Mouse (Mus musculus): ENCODE data around the gene Stk38. TPM values are rescaled to one million over a fixed set of nuclear protein-coding genes. Genes with fewer than 3 reads are reported as not detected.

Stk38 gene
- total and polyA plus RNA-seq, 3 experiments = 14.4 to 290 (median 49.3) TPM

GRCm38 (mm10) chr17:29000465-29000864, 7.3 kb downstream of the Stk38 start:
- Histone ChIP-seq H3K79me2 (ENCODE audit: control insufficient read depth, insufficient read depth, low read length, poor library complexity) (peaks cover 11% of the 10 kb centered on the region), H3K36me3 (ENCODE audit: control insufficient read depth in 1 of 2, insufficient read depth in 2 of 2, low read length in 2 of 2) (peaks cover 6 to 17% of the 10 kb centered on the region in 2 experiments), H3K9me3 (replicated peaks; ENCODE audit: insufficient read depth, low read length) (no peaks in the 10 kb centered on the region), H3K4me1 (ENCODE audit: control insufficient read depth in 1 of 2, insufficient read depth in 2 of 2, low read length in 2 of 2) (peaks cover 5 to 12% of the 10 kb centered on the region in 2 experiments), H3K27ac (ENCODE audit: control insufficient read depth, low read depth, low read length) (no peak overlapping the region), H3K9ac (ENCODE audit: control insufficient read depth, low read depth, low read length, poor library complexity, severe bottlenecking) (no peak overlapping the region), H3K4me3 (ENCODE audit: control insufficient read depth in 1 of 2, insufficient read depth in 1 of 2, low read depth in 2 of 2, low read length in 2 of 2) (no peak overlapping the region), H3K27me3 (ENCODE audit: control insufficient read depth in 1 of 2, insufficient read depth in 2 of 2, low read length in 2 of 2) (no peaks in the 10 kb centered on the region)
- no peak for DNase-seq (ENCODE audit: low read depth, low spot score)
- TF ChIP-seq TAL1 (IDR thresholded peaks at IDR 0.05; ENCODE audit: low read length) = no peak
- TF ChIP-seq POLR2AphosphoS5 (IDR thresholded peaks at IDR 0.05; ENCODE audit: borderline replicate concordance, low read depth, low read length) = no peak
- TF ChIP-seq JUND (IDR thresholded peaks at IDR 0.05; ENCODE audit: low read depth, low read length) = no peak
- no peak for TF ChIP-seq HCFC1 (IDR thresholded peaks at IDR 0.05; ENCODE audit: low read depth, low read length)
- TF ChIP-seq SMC3 (IDR thresholded peaks at IDR 0.05; ENCODE audit: low read depth, low read length) = no peak
- TF ChIP-seq MXI1 (IDR thresholded peaks at IDR 0.05; ENCODE audit: low read depth, low read length) = no peak
- no peak for TF ChIP-seq EP300 (IDR thresholded peaks at IDR 0.05; ENCODE audit: low read depth in 1 of 2, low read length in 2 of 2)
- no peak for TF ChIP-seq MAZ (IDR thresholded peaks at IDR 0.05; ENCODE audit: low read depth, low read length)
- TF ChIP-seq RAD21 (IDR thresholded peaks at IDR 0.05; ENCODE audit: low read depth, low read length) = no peak
- TF ChIP-seq CHD1 (IDR thresholded peaks at IDR 0.05; ENCODE audit: low read depth, low read length) = no peak
- no peak for TF ChIP-seq ELF1 (IDR thresholded peaks at IDR 0.05; ENCODE audit: low read depth, low read length)
- TF ChIP-seq USF1 (IDR thresholded peaks at IDR 0.05; ENCODE audit: low read depth, low read length) = no peak
- no peak for TF ChIP-seq RCOR1 (IDR thresholded peaks at IDR 0.05; ENCODE audit: low read depth, low read length)
- TF ChIP-seq MAX (IDR thresholded peaks at IDR 0.05; ENCODE audit: low read length) = no peak
- no peak for TF ChIP-seq MEF2A (IDR thresholded peaks at IDR 0.05; ENCODE audit: extremely low read depth, insufficient replicate concordance, low read depth, low read length, poor library complexity, severe bottlenecking)
- no peak for TF ChIP-seq ETS1 (IDR thresholded peaks at IDR 0.05; ENCODE audit: low read depth, low read length)
- no peak for TF ChIP-seq POLR2AphosphoS2 (IDR thresholded peaks at IDR 0.05; ENCODE audit: low read length)
- no peak for TF ChIP-seq ZNF384 (IDR thresholded peaks at IDR 0.05; ENCODE audit: low read depth, low read length)

GRCm38 (mm10) chr17:28994615-28995014, 13.2 kb downstream of the Stk38 start:
- TF ChIP-seq MYB (IDR thresholded peaks at IDR 0.05; ENCODE audit: low read depth, low read length) (no peak), TCF12 (IDR thresholded peaks at IDR 0.05; ENCODE audit: low read depth, low read length) (no peak), POLR2AphosphoS2 (IDR thresholded peaks at IDR 0.05; ENCODE audit: low read length) (no peak), GABPA (IDR thresholded peaks at IDR 0.05; ENCODE audit: low read depth, low read length) (no peak), USF1 (IDR thresholded peaks at IDR 0.05; ENCODE audit: low read depth, low read length) (no peak), SIN3A (IDR thresholded peaks at IDR 0.05; ENCODE audit: low read length) (no peak)
- Histone ChIP-seq H3K4me1 (ENCODE audit: control insufficient read depth in 1 of 2, insufficient read depth in 2 of 2, low read length in 2 of 2) (no peaks in the 10 kb centered on the region), H3K4me3 (ENCODE audit: control insufficient read depth in 1 of 2, insufficient read depth in 1 of 2, low read depth in 2 of 2, low read length in 2 of 2) (no peak overlapping the region), H3K9ac (ENCODE audit: control insufficient read depth, low read depth, low read length, poor library complexity, severe bottlenecking) (no peak overlapping the region), H3K36me3 (ENCODE audit: control insufficient read depth in 1 of 2, insufficient read depth in 2 of 2, low read length in 2 of 2) (peaks cover 0 to 11% of the 10 kb centered on the region in 2 experiments; a peak in 2 of 4 replicates), H3K9me3 (replicated peaks; ENCODE audit: insufficient read depth, low read length) (no peaks in the 10 kb centered on the region), H3K27me3 (ENCODE audit: control insufficient read depth in 1 of 2, insufficient read depth in 2 of 2, low read length in 2 of 2) (no peaks in the 10 kb centered on the region), H3K79me2 (ENCODE audit: control insufficient read depth, insufficient read depth, low read length, poor library complexity) (no peaks in the 10 kb centered on the region), H3K27ac (ENCODE audit: control insufficient read depth, low read depth, low read length) (no peak overlapping the region)
- no peak for DNase-seq (ENCODE audit: low read depth, low spot score)
